Mouse (Mus musculus): ENCODE measurements around the gene Tmem117. TPM values are rescaled to one million over a fixed set of nuclear protein-coding genes. Genes with fewer than 3 reads are reported as not detected.

Tmem117 gene
- polyA plus RNA-seq, 1 experiment from 2014 or later: 12.3 TPM

DNA sequence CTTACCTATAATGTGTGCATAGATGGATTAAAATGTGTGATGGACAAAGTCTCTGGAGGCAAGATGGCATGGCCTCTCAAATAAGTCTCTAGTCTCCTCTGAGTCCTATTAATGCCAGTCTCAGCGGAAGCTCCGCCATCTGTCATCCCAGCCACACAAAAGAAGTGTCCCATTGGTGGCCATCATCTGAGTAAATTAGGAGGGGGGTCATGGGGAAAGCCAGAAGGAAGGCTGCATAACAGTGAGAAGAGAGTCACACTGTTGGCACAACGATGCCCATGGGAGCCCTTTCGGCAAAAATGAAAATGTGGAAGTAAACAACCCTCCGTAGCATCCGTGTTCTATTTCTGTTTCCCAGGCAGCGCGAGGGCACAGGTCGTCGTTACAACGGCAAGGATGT lies 452.6 kb downstream of the Tmem117 start:
- Histone ChIP-seq H3K36me3 (replicated peaks) (no peaks in the 10 kb centered on the region), H3K4me1 (peaks cover 11% of the 10 kb centered on the region), H3K27me3 (replicated peaks) (no peaks in the 10 kb centered on the region), H3K9ac (no peak overlapping the region), H3K27ac (0 out of 2 replicates have a peak overlapping the region, but pooled peaks have one; percentile 27), H3K4me2 (peak overlapping the region; percentile 20), H3K9me3 (no peaks in the 10 kb centered on the region), H3K4me3 (no peak overlapping the region)
- WGBS: 42% methylated on average over 11 of the region's 11 CpGs
- peak; percentile 58; the same call in 1 of the 2 replicates for ATAC-seq (replicated peaks)

DNA sequence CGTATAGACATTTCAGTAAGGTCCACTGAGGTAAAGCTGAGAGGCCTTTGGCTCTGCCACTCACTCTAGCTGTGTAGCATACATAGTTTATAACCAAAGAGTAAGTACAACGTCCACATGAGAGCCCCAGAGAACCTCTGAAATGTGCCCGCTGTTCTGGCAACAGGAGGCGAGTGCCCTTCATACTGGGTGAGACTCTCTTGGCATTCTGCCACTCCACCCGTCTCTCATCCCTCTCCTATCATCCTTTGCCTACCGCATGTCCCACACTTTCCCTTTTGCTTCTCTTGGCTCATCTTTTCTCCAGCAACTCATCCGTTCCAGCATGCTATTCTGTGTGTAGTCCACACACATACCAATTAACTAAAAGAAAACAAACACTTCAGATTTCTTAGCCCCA lies 456.9 kb downstream of the Tmem117 start:
- H3K36me3 ChIP-seq (replicated peaks): no peaks in the 10 kb centered on the region
- ATAC-seq (replicated peaks): no peak
- no peak overlapping the region for H3K4me3 ChIP-seq
- no peaks in the 10 kb centered on the region for H3K9me3 ChIP-seq
- peaks cover 10% of the 10 kb centered on the region for H3K4me1 ChIP-seq
- 87% methylated on average over 7 of the region's 7 CpGs for WGBS
- no peak overlapping the region for H3K27ac ChIP-seq
- H3K27me3 ChIP-seq (replicated peaks): no peaks in the 10 kb centered on the region
- H3K9ac ChIP-seq: no peak overlapping the region
- no peak overlapping the region for H3K4me2 ChIP-seq

DNA sequence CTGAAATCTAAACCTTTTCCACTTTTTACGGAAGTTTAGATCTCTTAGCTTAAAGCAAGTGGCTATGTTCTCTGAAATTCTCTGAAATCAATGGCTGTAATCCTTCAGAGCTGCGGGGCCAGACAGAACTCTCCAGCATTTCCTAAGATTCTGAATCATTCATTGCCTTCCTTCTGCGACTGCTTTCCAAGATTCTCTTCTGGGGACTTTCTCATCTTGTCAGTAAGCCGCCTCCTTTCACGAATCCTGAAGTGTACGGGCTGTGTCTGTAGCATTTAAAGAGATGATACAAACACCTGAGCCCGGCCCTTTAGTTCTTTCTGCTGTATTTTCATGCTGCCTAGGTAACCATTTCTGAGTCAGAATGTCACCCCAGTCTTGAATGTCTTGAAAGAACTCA lies 471.1 kb downstream of the Tmem117 start:
- 78% methylated on average over 7 of the region's 7 CpGs for WGBS
- H3K4me2 ChIP-seq: no peak overlapping the region
- no peak for ATAC-seq (replicated peaks)
- H3K4me1 ChIP-seq: no peaks in the 10 kb centered on the region
- H3K4me3 ChIP-seq: no peak overlapping the region
- no peaks in the 10 kb centered on the region for H3K27me3 ChIP-seq (replicated peaks)
- H3K9ac ChIP-seq: no peak overlapping the region
- H3K27ac ChIP-seq: no peak overlapping the region
- H3K9me3 ChIP-seq: no peaks in the 10 kb centered on the region
- no peaks in the 10 kb centered on the region for H3K36me3 ChIP-seq (replicated peaks)

DNA sequence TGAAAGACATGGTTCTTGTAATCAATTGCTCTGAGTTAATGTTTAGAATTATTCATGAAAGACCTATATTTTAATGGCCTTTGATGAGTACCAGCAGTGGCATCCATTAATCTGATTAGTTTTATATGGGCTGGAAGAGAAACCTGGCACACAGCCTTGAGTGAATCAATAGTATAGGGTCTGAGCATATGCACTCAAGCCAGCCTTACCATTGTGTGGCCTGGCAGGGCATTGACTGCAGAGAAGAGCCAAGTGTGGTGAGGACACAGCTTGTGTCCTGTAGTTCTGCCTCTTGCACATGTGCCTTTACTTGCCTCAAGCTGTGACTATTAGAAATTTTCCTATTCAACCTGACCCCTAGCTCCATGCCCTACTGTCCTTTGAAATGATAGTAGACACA lies 472.5 kb downstream of the Tmem117 start:
- H3K27me3 ChIP-seq (replicated peaks): no peaks in the 10 kb centered on the region
- no peak overlapping the region for H3K27ac ChIP-seq
- ATAC-seq (replicated peaks): no peak
- H3K4me2 ChIP-seq: no peak overlapping the region
- no peaks in the 10 kb centered on the region for H3K4me1 ChIP-seq
- H3K9me3 ChIP-seq: no peaks in the 10 kb centered on the region
- no peak overlapping the region for H3K9ac ChIP-seq
- no peaks in the 10 kb centered on the region for H3K36me3 ChIP-seq (replicated peaks)
- H3K4me3 ChIP-seq: no peak overlapping the region

DNA sequence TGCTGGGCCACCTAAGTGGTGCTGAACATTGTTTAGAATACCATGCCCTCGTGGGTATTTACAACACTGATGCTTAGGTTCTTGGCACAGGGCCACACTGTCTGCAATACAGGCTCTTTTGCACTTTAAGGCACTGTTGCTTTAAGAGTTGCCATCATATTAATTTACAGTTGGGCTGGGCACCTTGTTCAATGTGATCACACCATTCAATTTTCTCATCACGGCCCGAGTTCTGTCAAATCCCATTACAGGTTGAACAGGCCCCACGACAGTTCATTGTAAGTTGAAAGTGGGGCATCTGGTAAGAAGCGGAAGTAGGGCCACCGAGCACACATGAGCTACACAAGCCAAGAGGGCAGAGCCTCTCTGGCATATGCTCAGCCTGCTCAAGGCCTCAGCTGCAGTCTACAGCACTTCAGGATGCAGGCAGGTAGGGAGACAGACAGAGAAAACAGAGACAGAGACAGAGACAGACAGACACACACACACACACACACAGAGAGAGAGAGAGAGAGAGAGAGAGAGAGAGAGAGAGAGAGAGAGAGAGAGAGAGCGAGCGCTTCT lies 478.3 kb downstream of the Tmem117 start:
- peaks cover 3% of the 10 kb centered on the region; the same call in 1 of the 2 replicates for H3K4me1 ChIP-seq
- H3K27ac ChIP-seq: no peak overlapping the region
- no peaks in the 10 kb centered on the region for H3K9me3 ChIP-seq
- no peaks in the 10 kb centered on the region for H3K27me3 ChIP-seq (replicated peaks)
- H3K4me3 ChIP-seq: no peak overlapping the region
- 56% methylated on average over 8 of the region's 8 CpGs for whole genome bisulfite sequencing
- H3K9ac ChIP-seq: no peak overlapping the region
- H3K4me2 ChIP-seq: no peak overlapping the region
- ATAC-seq (replicated peaks): no peak
- H3K36me3 ChIP-seq (replicated peaks): no peaks in the 10 kb centered on the region

DNA sequence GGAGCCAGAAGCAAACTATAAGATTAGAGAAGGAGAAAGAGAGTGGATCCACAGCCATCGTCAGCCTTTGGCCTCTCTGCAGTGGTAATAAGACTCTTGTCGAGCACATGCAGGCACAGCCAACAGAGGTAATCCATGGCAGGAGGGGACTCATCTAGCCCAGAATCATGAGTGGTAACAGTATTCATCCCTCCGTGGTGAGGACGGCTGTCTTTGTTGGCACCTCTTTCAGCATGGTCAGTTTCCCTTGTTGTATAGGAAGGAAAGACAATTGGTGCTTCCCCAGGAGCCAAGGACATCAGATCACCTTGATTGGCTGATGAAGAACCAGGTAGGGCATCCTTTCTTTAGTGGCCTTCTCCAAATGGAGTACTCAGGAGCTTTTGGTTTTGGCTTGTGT lies 479.6 kb downstream of the Tmem117 start:
- no peaks in the 10 kb centered on the region for H3K27me3 ChIP-seq (replicated peaks)
- H3K36me3 ChIP-seq (replicated peaks): no peaks in the 10 kb centered on the region
- ATAC-seq (replicated peaks): no peak
- H3K27ac ChIP-seq: no peak overlapping the region
- H3K4me1 ChIP-seq: peaks cover 3% of the 10 kb centered on the region; the same call in 1 of the 2 replicates
- H3K4me2 ChIP-seq: no peak overlapping the region
- H3K9me3 ChIP-seq: no peaks in the 10 kb centered on the region
- no peak overlapping the region for H3K4me3 ChIP-seq
- 84% methylated on average over 4 of the region's 4 CpGs for WGBS
- H3K9ac ChIP-seq: no peak overlapping the region

DNA sequence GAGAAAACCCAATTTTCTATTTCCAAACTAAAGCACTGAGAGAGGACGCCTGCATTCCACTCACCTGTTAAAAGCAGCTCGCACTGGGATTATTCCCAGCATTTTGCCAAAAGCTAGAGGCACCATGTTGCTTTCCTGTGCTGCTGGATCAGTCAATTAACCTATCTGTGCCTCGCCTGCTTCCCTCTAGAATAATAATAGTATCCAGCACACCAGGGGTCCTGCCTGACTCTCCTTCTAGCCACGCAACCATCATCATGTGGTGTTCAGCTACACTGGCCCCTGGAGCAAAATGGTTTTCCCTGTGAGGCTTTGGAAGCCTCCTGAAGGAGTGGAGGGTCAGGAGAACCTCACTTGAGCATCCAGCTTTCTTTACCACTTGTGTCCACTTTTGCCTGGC lies 502.4 kb downstream of the Tmem117 start:
- no peak overlapping the region for H3K27ac ChIP-seq
- no peaks in the 10 kb centered on the region for H3K4me1 ChIP-seq
- no peak for ATAC-seq (replicated peaks)
- no peak overlapping the region for H3K4me3 ChIP-seq
- no peak overlapping the region for H3K9ac ChIP-seq
- H3K9me3 ChIP-seq: no peaks in the 10 kb centered on the region
- 67% methylated on average over 4 of the region's 4 CpGs for WGBS
- H3K4me2 ChIP-seq: no peak overlapping the region
- H3K27me3 ChIP-seq (replicated peaks): no peaks in the 10 kb centered on the region
- H3K36me3 ChIP-seq (replicated peaks): no peaks in the 10 kb centered on the region

DNA sequence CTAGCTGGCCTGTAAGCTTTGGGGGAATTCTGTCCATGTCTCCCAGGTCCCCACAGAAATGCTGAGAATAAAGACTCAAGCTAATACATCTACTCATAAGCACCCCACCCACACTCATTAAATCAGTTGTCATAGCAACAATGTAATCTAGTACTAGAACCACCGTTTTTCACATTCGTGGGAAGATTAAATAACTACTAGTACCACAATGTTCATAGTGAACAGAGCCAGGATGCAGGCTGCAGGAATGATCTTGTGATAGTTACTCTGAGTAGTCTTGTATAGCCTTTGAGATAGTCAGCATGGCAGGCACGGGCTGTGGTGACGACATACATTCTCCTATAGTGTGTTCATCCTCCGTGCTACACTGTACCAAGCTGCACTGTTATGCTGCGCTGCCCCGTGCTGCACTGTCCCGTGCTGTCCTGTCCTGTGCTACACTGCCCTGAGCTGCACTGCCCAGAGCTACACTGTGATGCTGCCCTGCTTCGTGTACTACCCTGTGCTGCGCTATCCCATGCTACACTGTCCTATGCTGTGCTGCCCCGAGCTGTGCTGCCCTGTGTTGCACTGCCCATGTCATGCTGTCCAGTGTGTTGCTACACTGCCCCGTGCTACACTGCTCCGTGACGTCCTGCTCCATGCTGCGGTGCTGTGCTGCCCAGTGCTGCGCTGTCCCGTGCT lies 507.0 kb downstream of the Tmem117 start:
- Histone ChIP-seq H3K4me1 (peaks cover 5% of the 10 kb centered on the region; the same call in 1 of the 2 replicates), H3K9ac (no peak overlapping the region), H3K27ac (no peak overlapping the region), H3K4me3 (no peak overlapping the region), H3K27me3 (replicated peaks) (no peaks in the 10 kb centered on the region), H3K36me3 (replicated peaks) (no peaks in the 10 kb centered on the region), H3K9me3 (no peaks in the 10 kb centered on the region), H3K4me2 (no peak overlapping the region)
- WGBS: 86% methylated on average over 17 of the region's 17 CpGs
- ATAC-seq (replicated peaks): peak; percentile 70

DNA sequence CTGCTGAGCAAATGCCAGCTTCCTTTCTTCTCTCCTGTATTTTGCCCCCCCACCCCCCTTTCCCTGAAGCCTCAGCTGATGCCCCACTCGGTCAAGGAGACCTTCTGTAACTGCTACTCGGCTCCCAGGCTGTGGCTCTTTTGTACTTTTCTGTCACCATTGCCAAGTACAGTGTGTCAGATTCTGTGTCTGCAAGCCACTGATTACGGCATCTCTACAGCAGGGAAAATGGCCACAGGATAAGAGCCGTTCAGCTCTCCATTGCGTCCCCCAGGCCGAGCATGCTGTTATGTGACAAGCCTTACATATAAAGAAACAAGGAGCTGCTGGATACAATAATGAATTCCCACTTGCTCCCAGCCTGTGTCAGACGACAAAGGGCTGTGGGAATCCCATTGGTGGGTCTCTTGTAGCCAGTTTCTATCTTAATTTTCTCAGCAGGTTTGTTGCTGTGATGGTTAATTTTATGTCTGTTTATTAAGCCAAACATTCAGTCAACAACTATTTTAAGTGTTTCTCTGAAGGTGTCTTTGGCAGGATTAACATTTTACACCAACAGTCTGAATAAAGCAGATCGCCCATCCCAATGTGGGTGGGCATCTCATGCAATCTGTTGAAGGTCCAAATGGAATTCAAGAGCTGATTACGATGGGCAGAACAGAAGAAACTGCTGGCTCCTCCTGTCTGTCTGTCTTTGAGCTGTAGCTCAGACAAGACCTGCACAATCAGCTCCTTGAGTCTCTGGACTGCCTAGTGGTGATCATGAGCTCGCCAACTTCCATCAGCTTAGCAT lies 508.2 kb downstream of the Tmem117 start:
- Histone ChIP-seq H3K9me3 (no peaks in the 10 kb centered on the region), H3K4me3 (no peak overlapping the region), H3K4me1 (peaks cover 5% of the 10 kb centered on the region; the same call in 1 of the 2 replicates), H3K4me2 (no peak overlapping the region), H3K36me3 (replicated peaks) (no peaks in the 10 kb centered on the region), H3K27me3 (replicated peaks) (no peaks in the 10 kb centered on the region), H3K9ac (no peak overlapping the region), H3K27ac (no peak overlapping the region)
- 45% methylated on average over 10 of the region's 10 CpGs for WGBS
- no peak for ATAC-seq (replicated peaks)

DNA sequence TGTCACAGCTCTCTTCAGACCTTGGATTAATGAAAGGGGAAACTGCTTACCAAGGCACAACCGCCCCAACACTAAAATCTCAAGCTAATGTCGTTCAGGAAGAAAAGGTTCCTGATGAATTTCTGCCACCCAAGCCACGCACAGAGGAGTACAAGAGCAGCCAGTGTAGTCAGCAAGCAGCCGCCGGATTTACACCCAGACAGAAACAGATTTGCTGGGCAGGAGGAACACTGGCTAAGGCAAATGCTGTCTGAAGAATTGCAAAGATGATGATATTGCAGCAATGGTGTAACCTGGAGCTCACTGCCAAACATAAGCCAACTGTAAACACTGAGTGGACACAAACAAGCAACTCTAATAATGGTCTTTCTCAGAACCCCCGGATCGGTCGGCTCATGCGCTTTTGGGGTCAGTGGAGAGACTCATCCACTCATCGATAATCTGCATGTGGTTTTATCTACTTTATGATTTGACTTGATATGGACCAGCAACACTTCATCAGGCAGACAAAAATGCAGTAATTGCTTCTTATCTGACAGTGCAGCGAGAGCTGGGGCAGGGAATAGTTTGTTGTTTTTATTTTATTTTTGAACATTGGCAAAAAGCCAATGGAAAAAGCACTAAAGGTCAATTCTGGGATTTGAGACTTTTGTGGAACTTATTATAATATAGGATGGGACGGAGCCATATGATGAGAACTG lies 509.8 kb downstream of the Tmem117 start:
- ATAC-seq (replicated peaks): no peak
- Histone ChIP-seq H3K9me3 (no peaks in the 10 kb centered on the region), H3K9ac (no peak overlapping the region), H3K4me3 (no peak overlapping the region), H3K27me3 (replicated peaks) (no peaks in the 10 kb centered on the region), H3K36me3 (replicated peaks) (no peaks in the 10 kb centered on the region), H3K27ac (no peak overlapping the region), H3K4me2 (no peak overlapping the region), H3K4me1 (peaks cover 5% of the 10 kb centered on the region; the same call in 1 of the 2 replicates)
- 79% methylated on average over 12 of the region's 12 CpGs for WGBS

DNA sequence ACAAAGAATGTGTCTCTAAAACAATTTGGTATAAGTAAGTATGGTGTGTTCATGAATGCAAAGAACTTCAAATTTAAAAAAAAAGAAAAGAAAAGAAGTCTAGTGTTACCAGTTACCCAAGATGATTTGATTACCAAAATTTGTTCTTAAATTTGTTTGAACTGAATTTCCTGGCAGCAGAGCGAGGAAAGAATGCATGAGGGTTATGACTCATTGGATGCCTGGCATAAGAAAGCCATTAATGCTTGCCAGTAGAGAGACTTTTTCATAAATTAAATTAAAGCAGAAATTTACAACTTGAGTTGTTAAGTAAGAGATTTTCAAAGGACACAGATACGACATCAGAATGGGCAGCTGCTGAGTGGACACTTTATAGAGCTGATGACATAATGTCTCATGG lies 515.1 kb downstream of the Tmem117 start:
- ATAC-seq (replicated peaks): no peak
- H3K4me2 ChIP-seq: no peak overlapping the region
- H3K9ac ChIP-seq: no peak overlapping the region
- H3K27me3 ChIP-seq (replicated peaks): no peaks in the 10 kb centered on the region
- H3K36me3 ChIP-seq (replicated peaks): no peaks in the 10 kb centered on the region
- no peaks in the 10 kb centered on the region for H3K9me3 ChIP-seq
- H3K27ac ChIP-seq: no peak overlapping the region
- H3K4me3 ChIP-seq: no peak overlapping the region
- WGBS: 88% methylated on average over 2 of the region's 2 CpGs
- no peaks in the 10 kb centered on the region for H3K4me1 ChIP-seq

DNA sequence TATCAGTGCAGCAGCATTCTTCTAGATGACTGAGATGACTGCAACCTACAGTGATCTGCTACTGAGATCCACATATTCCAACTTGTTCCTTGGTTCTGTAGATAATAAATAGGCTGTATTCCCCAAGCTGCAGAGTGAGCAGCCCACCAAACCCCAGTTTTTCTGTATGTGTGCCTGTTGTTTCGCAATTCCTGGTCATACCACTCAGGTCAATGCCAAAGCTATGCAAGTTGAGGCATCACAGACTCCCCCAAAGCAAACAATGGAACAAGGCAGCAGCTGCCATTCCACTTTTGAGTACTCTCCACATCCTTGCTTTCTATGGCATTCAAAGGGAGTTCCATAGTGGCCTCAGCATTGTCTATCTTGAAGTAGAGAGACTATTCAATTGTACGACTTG lies 516.1 kb downstream of the Tmem117 start:
- 85% methylated on average over 2 of the region's 2 CpGs for WGBS
- ATAC-seq (replicated peaks): no peak
- H3K4me1 ChIP-seq: no peaks in the 10 kb centered on the region
- H3K36me3 ChIP-seq (replicated peaks): no peaks in the 10 kb centered on the region
- no peak overlapping the region for H3K27ac ChIP-seq
- H3K4me2 ChIP-seq: no peak overlapping the region
- H3K27me3 ChIP-seq (replicated peaks): no peaks in the 10 kb centered on the region
- no peak overlapping the region for H3K4me3 ChIP-seq
- no peaks in the 10 kb centered on the region for H3K9me3 ChIP-seq
- no peak overlapping the region for H3K9ac ChIP-seq
